Mouse (Mus musculus): ENCODE results near the gene Slit3. TPM values are rescaled to one million over a fixed set of nuclear protein-coding genes. Genes with fewer than 3 reads are reported as not detected.

Gene Slit3
- total and polyA plus RNA-seq, 3 experiments = 0.76 TPM; not detected in 2

GRCm38 (mm10) chr11:35304216-35304975 is 183.4 kb downstream of the Slit3 start:
- H3K36me3 ChIP-seq (replicated peaks) = no peaks in the 10 kb centered on the region
- H3K4me3 ChIP-seq (ENCODE audit: low read depth, low read length) = no peak overlapping the region
- TF ChIP-seq TAL1 (conservative IDR thresholded peaks at IDR 0.05; ENCODE audit: low read depth, low read length) (no peak), GATA1 (IDR thresholded peaks at IDR 0.05; ENCODE audit: borderline replicate concordance, low read length) (no peak), GATA2 (IDR thresholded peaks at IDR 0.05; ENCODE audit: borderline replicate concordance, low read depth, low read length) (no peak), CTCF (IDR thresholded peaks at IDR 0.05; ENCODE audit: low read depth, low read length) (no peak), POLR2AphosphoS5 (IDR thresholded peaks at IDR 0.05; ENCODE audit: insufficient replicate concordance, low read depth, low read length) (no peak)
- ATAC-seq (ENCODE audit: extremely low read depth, insufficient number of reproducible peaks, low FRiP score, poor library complexity, severe bottlenecking) (no peak), DNase-seq (ENCODE audit: low spot score) (no peak)
- peaks cover 66% of the 10 kb centered on the region for H3K9me3 ChIP-seq (replicated peaks)
- no peaks in the 10 kb centered on the region for H3K27me3 ChIP-seq (ENCODE audit: insufficient read depth, low read length)
- no peaks in the 10 kb centered on the region for H3K4me1 ChIP-seq (ENCODE audit: insufficient read depth, low read depth, low read length)

GRCm38 (mm10) chr11:35305111-35305510 is 184.1 kb downstream of the Slit3 start:
- ATAC-seq (ENCODE audit: extremely low read depth, insufficient number of reproducible peaks, low FRiP score, poor library complexity, severe bottlenecking) = no peak

GRCm38 (mm10) chr11:35305910-35306309 is 184.9 kb downstream of the Slit3 start:
- H3K4me3 ChIP-seq (ENCODE audit: low read depth, low read length) = no peak overlapping the region
- peaks cover 60% of the 10 kb centered on the region for H3K9me3 ChIP-seq (replicated peaks)
- no peaks in the 10 kb centered on the region for H3K27me3 ChIP-seq (ENCODE audit: insufficient read depth, low read length)
- no peaks in the 10 kb centered on the region for H3K4me1 ChIP-seq (ENCODE audit: insufficient read depth, low read depth, low read length)
- TF ChIP-seq POLR2AphosphoS5 (IDR thresholded peaks at IDR 0.05; ENCODE audit: insufficient replicate concordance, low read depth, low read length) (no peak), GATA2 (IDR thresholded peaks at IDR 0.05; ENCODE audit: borderline replicate concordance, low read depth, low read length) (no peak), TAL1 (conservative IDR thresholded peaks at IDR 0.05; ENCODE audit: low read depth, low read length) (no peak), CTCF (IDR thresholded peaks at IDR 0.05; ENCODE audit: low read depth, low read length) (no peak), GATA1 (IDR thresholded peaks at IDR 0.05; ENCODE audit: borderline replicate concordance, low read length) (no peak)
- no peaks in the 10 kb centered on the region for H3K36me3 ChIP-seq (replicated peaks)
- DNase-seq (ENCODE audit: low spot score) (no peak), ATAC-seq (ENCODE audit: extremely low read depth, insufficient number of reproducible peaks, low FRiP score, poor library complexity, severe bottlenecking) (no peak)

More at GRCm38 (mm10) chr11:35305111-35305510, 184.1 kb downstream of the Slit3 start:
- Histone ChIP-seq H3K36me3 (replicated peaks) (no peaks in the 10 kb centered on the region), H3K9me3 (replicated peaks) (peaks cover 60% of the 10 kb centered on the region), H3K4me1 (ENCODE audit: insufficient read depth, low read depth, low read length) (no peaks in the 10 kb centered on the region), H3K27me3 (ENCODE audit: insufficient read depth, low read length) (no peaks in the 10 kb centered on the region), H3K4me3 (ENCODE audit: low read depth, low read length) (no peak overlapping the region)
- TF ChIP-seq GATA1 (IDR thresholded peaks at IDR 0.05; ENCODE audit: borderline replicate concordance, low read length) = no peak
- TF ChIP-seq CTCF (IDR thresholded peaks at IDR 0.05; ENCODE audit: low read depth, low read length) = no peak
- TF ChIP-seq POLR2AphosphoS5 (IDR thresholded peaks at IDR 0.05; ENCODE audit: insufficient replicate concordance, low read depth, low read length) = no peak
- no peak for TF ChIP-seq TAL1 (conservative IDR thresholded peaks at IDR 0.05; ENCODE audit: low read depth, low read length)
- TF ChIP-seq GATA2 (IDR thresholded peaks at IDR 0.05; ENCODE audit: borderline replicate concordance, low read depth, low read length) = no peak
- no peak for DNase-seq (ENCODE audit: low spot score)

- no peaks in the 10 kb centered on the region for H3K4me1 ChIP-seq (ENCODE audit: insufficient read depth, low read depth, low read length)
- H3K4me3 ChIP-seq (ENCODE audit: low read depth, low read length) = no peak overlapping the region
- ATAC-seq (ENCODE audit: extremely low read depth, insufficient number of reproducible peaks, low FRiP score, poor library complexity, severe bottlenecking) (no peak), DNase-seq (ENCODE audit: low spot score) (no peak)
- no peak for TF ChIP-seq GATA1 (IDR thresholded peaks at IDR 0.05; ENCODE audit: borderline replicate concordance, low read length)
- TF ChIP-seq TAL1 (conservative IDR thresholded peaks at IDR 0.05; ENCODE audit: low read depth, low read length) = no peak
- no peak for TF ChIP-seq POLR2AphosphoS5 (IDR thresholded peaks at IDR 0.05; ENCODE audit: insufficient replicate concordance, low read depth, low read length)
- no peak for TF ChIP-seq CTCF (IDR thresholded peaks at IDR 0.05; ENCODE audit: low read depth, low read length)
- no peak for TF ChIP-seq GATA2 (IDR thresholded peaks at IDR 0.05; ENCODE audit: borderline replicate concordance, low read depth, low read length)
- no peaks in the 10 kb centered on the region for H3K36me3 ChIP-seq (replicated peaks)
- H3K9me3 ChIP-seq (replicated peaks) = peaks cover 60% of the 10 kb centered on the region
- H3K27me3 ChIP-seq (ENCODE audit: insufficient read depth, low read length) = no peaks in the 10 kb centered on the region
Observed at GRCm38 (mm10) chr11:35306922-35307321, 185.9 kb downstream of the Slit3 start.

- H3K9me3 ChIP-seq (replicated peaks) = peaks cover 64% of the 10 kb centered on the region
- no peaks in the 10 kb centered on the region for H3K27me3 ChIP-seq (ENCODE audit: insufficient read depth, low read length)
- ATAC-seq (ENCODE audit: extremely low read depth, insufficient number of reproducible peaks, low FRiP score, poor library complexity, severe bottlenecking) (no peak), DNase-seq (ENCODE audit: low spot score) (no peak)
- no peaks in the 10 kb centered on the region for H3K4me1 ChIP-seq (ENCODE audit: insufficient read depth, low read depth, low read length)
- TF ChIP-seq CTCF (IDR thresholded peaks at IDR 0.05; ENCODE audit: low read depth, low read length) (no peak), GATA1 (IDR thresholded peaks at IDR 0.05; ENCODE audit: borderline replicate concordance, low read length) (no peak)
- no peaks in the 10 kb centered on the region for H3K36me3 ChIP-seq (replicated peaks)
- no peak overlapping the region for H3K4me3 ChIP-seq (ENCODE audit: low read depth, low read length)
Observed at GRCm38 (mm10) chr11:35307992-35308391, 187.0 kb downstream of the Slit3 start.

GRCm38 (mm10) chr11:35315449-35316028 is 194.5 kb downstream of the Slit3 start:
- ATAC-seq (ENCODE audit: extremely low read depth, insufficient number of reproducible peaks, low FRiP score, poor library complexity, severe bottlenecking) = no peak

More at GRCm38 (mm10) chr11:35315449-35316028, 194.5 kb downstream of the Slit3 start:
- H3K4me3 ChIP-seq (ENCODE audit: low read depth, low read length) = no peak overlapping the region
- H3K27me3 ChIP-seq (ENCODE audit: insufficient read depth, low read length) = no peaks in the 10 kb centered on the region
- no peaks in the 10 kb centered on the region for H3K4me1 ChIP-seq (ENCODE audit: insufficient read depth, low read depth, low read length)
- peaks cover 77% of the 10 kb centered on the region for H3K9me3 ChIP-seq (replicated peaks)
- no peak for DNase-seq (ENCODE audit: low spot score)
- TF ChIP-seq CTCF (IDR thresholded peaks at IDR 0.05; ENCODE audit: low read depth, low read length) = no peak
- TF ChIP-seq POLR2AphosphoS5 (IDR thresholded peaks at IDR 0.05; ENCODE audit: insufficient replicate concordance, low read depth, low read length) = no peak
- TF ChIP-seq GATA2 (IDR thresholded peaks at IDR 0.05; ENCODE audit: borderline replicate concordance, low read depth, low read length) = no peak
- TF ChIP-seq GATA1 (IDR thresholded peaks at IDR 0.05; ENCODE audit: borderline replicate concordance, low read length) = no peak
- no peak for TF ChIP-seq TAL1 (conservative IDR thresholded peaks at IDR 0.05; ENCODE audit: low read depth, low read length)
- no peaks in the 10 kb centered on the region for H3K36me3 ChIP-seq (replicated peaks)

Data from G1E (cell line).